Mouse (Mus musculus): ENCODE measurements around the gene 1600014C23Rik. TPM values are rescaled to one million over a fixed set of nuclear protein-coding genes. Genes with fewer than 3 reads are reported as not detected.
A peak's percentile ranks its signal among the peaks of the same experiment; 100 is the strongest.

The 1600014C23Rik gene
- total RNA-seq, 2 experiments from 2014 or later = not detected

- ATAC-seq (replicated peaks; ENCODE audit: low FRiP score, poor library complexity, severe bottlenecking) = no peak
Observed at GRCm38 (mm10) chr17:45696981-45697380, 36.7 kb downstream of the 1600014C23Rik start.

GRCm38 (mm10) chr17:45695227-45696120 is 38.2 kb downstream of the 1600014C23Rik start:
- peak; percentile 60; the same call in 1 of the 2 replicates for ATAC-seq (replicated peaks; ENCODE audit: low FRiP score, poor library complexity, severe bottlenecking)

DNA sequence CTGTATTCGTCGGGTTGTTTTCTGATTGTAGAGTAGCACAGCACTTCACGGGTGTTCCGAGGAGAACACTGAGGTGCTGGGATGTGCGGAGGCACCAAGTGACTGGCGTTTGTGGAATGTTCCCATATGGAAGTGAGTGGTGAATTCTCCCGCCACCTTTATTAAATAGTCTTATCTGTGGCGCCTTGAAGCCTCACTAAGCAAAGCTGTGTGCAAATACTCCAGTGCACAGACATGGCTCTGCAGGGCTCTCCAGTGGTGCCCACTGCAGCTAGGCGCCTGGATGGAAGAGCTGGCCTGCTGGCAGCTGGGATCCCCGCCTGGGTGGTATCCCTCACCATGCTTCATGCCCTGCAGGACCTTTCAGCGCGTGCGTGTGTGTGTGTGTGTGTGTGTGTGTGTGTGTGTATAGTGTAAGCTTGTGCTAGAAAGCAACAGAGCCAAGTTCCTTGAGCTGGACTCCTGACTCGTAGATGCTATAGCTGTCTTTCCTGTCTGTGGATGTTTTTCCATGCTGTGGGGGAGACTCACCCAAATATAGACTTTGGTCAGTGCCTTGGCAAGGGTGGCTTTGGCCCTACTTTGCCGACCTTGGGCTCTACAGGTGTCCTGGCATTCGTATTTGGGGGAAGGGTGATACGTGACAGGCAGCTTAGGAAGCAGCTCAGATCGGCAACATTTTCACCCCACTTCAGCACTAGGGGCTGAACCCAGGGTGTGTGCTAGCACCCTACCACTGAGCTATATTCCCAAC is 39.7 kb downstream of the 1600014C23Rik start:
- ATAC-seq (replicated peaks; ENCODE audit: low FRiP score, poor library complexity, severe bottlenecking) = no peak

DNA sequence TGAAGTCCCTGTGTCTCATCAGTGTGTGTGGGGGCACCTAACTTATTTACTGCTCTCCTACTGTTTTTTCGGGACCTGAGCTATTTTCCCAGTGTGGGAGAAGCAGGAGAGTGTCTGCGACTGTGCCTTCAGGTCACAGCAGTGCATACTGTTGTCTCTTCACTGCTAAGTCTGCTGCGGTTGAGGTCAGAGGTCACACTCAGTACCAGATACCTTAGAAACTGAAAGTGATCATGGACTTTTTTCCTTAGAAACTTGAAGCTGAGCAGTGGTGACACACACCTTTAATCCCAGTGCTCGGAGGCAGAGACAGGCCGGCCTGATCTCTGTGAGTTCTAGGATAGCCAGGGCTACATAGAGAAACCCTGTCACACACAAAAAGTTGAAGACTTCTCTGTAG is 41.5 kb downstream of the 1600014C23Rik start:
- no peak for ATAC-seq (replicated peaks; ENCODE audit: low FRiP score, poor library complexity, severe bottlenecking)

- ATAC-seq (replicated peaks; ENCODE audit: low FRiP score, poor library complexity, severe bottlenecking) = no peak
Observed at GRCm38 (mm10) chr17:45690044-45690443, 43.6 kb downstream of the 1600014C23Rik start.

DNA sequence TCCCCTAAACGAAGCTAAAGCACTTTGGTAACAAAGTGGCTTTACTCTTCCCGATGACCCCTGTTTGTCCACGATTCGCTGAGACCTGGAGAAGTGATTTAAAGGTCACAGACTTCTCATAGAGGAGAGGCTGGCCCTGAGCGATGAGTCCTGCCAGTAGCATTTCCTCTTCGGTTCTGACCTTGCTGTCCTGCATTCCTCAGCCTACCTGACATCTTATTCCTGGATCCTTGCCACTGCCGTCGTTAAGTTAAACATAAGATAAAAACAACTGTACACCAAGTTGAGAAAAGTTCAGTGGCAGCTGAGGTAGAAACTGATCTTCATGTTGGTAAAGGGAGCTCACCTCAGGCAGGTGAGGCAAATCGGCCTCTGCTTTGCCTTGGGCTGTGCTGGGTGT is 44.5 kb downstream of the 1600014C23Rik start:
- no peak for ATAC-seq (replicated peaks; ENCODE audit: low FRiP score, poor library complexity, severe bottlenecking)

GRCm38 (mm10) chr17:45686716-45687115 is 46.9 kb downstream of the 1600014C23Rik start, which contains the start of gene Tmem63b:
Tmem63b (minus strand) TSS chr17:45686905.
- peak; percentile 54 for ATAC-seq (replicated peaks; ENCODE audit: low FRiP score, poor library complexity, severe bottlenecking)

GRCm38 (mm10) chr17:45686093-45686619 is 47.5 kb downstream of the 1600014C23Rik start, which contains the start of gene Mrpl14:
Mrpl14 (plus strand) TSS chr17:45686322.
- peak; percentile 84 for ATAC-seq (replicated peaks; ENCODE audit: low FRiP score, poor library complexity, severe bottlenecking)

DNA sequence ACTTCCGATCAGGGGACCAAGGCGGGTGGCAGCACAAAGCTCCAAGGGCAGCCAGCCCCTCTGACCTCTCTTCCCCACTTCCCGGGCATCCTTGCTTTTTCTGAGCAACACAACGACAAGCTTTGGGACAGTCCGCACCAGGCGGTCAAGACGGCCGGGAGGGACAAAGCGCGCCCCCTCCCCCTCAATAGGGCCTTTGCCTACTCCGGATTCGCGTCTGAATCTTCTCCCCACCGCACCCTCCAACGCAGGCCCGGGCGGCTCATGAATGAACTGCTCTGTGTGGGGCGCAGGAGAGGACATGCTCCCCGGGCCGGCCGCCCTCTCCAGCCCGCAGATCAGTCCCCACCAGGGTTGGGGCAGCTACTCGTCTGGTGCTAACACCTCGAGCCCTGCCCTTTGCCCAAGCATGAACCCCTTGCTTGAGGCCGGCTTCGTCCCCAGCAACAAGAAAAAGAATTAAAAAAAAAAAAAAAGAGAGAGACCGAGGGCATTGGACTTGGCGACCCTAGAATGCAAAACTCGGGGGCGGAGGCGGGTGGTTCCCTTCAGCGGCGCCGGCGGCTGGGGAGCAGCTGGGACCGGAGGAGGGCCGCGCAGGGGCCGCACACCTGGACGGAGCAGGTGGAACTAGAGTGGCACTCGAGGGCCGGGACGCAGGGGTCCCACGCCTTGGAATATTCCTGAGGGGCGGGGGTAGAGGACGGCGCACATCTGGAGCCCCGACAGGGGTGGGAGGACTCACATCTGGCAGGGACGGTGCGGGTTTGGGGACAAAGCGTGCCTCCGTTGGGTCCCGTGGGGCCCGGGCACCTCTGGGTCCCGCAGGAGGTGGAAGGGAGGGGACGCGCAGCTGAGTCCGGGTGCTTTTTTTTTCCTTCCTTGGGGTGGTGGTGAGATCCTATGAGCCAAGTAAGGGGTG is 48.2 kb downstream of the 1600014C23Rik start:
- peak; percentile 26; the same call in 1 of the 2 replicates for ATAC-seq (replicated peaks; ENCODE audit: low FRiP score, poor library complexity, severe bottlenecking)

GRCm38 (mm10) chr17:45684667-45685131 is 48.9 kb downstream of the 1600014C23Rik start:
- ATAC-seq (replicated peaks; ENCODE audit: low FRiP score, poor library complexity, severe bottlenecking) = no peak

Other genes starting within 250 kb of the 1600014C23Rik start
- gene Aars2, start 227.0 kb downstream of the 1600014C23Rik start, total RNA-seq (2015; ENCODE audit: low replicate concordance) = 2.7 TPM in 1 of 2 replicates, not detected in the other
- gene Aars2, start 227.0 kb downstream of the 1600014C23Rik start, total RNA-seq (2017; ENCODE audit: low replicate concordance) = 1.5 and 3.7 TPM in 2 replicates
- not detected in 2 replicates for gene Tcte1, start 210.4 kb downstream of the 1600014C23Rik start, total RNA-seq (2015; ENCODE audit: low replicate concordance)
- gene Tcte1, start 210.4 kb downstream of the 1600014C23Rik start, total RNA-seq (2017; ENCODE audit: low replicate concordance) = not detected in 2 replicates
- gene Tmem151b, start 184.2 kb downstream of the 1600014C23Rik start, total RNA-seq (2015; ENCODE audit: low replicate concordance) = not detected in 2 replicates
- gene Tmem151b, start 184.2 kb downstream of the 1600014C23Rik start, total RNA-seq (2017; ENCODE audit: low replicate concordance) = not detected in 2 replicates
- 1.5 and 1.7 TPM in 2 replicates for gene Nfkbie, start 178.1 kb downstream of the 1600014C23Rik start, total RNA-seq (2015; ENCODE audit: low replicate concordance)
- 1.1 and 1.5 TPM in 2 replicates for gene Nfkbie, start 178.1 kb downstream of the 1600014C23Rik start, total RNA-seq (2017; ENCODE audit: low replicate concordance)
- gene Slc35b2, start 170.0 kb downstream of the 1600014C23Rik start, total RNA-seq (2015; ENCODE audit: low replicate concordance) = 16.5 and 25.2 TPM in 2 replicates
- 2.2 and 21.7 TPM in 2 replicates for gene Slc35b2, start 170.0 kb downstream of the 1600014C23Rik start, total RNA-seq (2017; ENCODE audit: low replicate concordance)
- gene Hsp90ab1, start 160.6 kb downstream of the 1600014C23Rik start, total RNA-seq (2015; ENCODE audit: low replicate concordance) = 192 and 222 TPM in 2 replicates
- 246 and 293 TPM in 2 replicates for gene Hsp90ab1, start 160.6 kb downstream of the 1600014C23Rik start, total RNA-seq (2017; ENCODE audit: low replicate concordance)
- 15.9 and 34.5 TPM in 2 replicates for gene Slc29a1, start 134.2 kb downstream of the 1600014C23Rik start, total RNA-seq (2015; ENCODE audit: low replicate concordance)
- 32.9 and 46.5 TPM in 2 replicates for gene Slc29a1, start 134.2 kb downstream of the 1600014C23Rik start, total RNA-seq (2017; ENCODE audit: low replicate concordance)
- not detected in 2 replicates for gene Mymx, start 131.7 kb downstream of the 1600014C23Rik start, total RNA-seq (2015; ENCODE audit: low replicate concordance)
- not detected in 2 replicates for gene Mymx, start 131.7 kb downstream of the 1600014C23Rik start, total RNA-seq (2017; ENCODE audit: low replicate concordance)
- 0.96 and 1.0 TPM in 2 replicates for gene Capn11, start 74.5 kb downstream of the 1600014C23Rik start, total RNA-seq (2015; ENCODE audit: low replicate concordance)
- 0.94 and 0.98 TPM in 2 replicates for gene Capn11, start 74.5 kb downstream of the 1600014C23Rik start, total RNA-seq (2017; ENCODE audit: low replicate concordance)
- gene Mrpl14, start 47.5 kb downstream of the 1600014C23Rik start, total RNA-seq (2015; ENCODE audit: low replicate concordance) = 7.3 and 12.5 TPM in 2 replicates
- 3.4 and 12.0 TPM in 2 replicates for gene Mrpl14, start 47.5 kb downstream of the 1600014C23Rik start, total RNA-seq (2017; ENCODE audit: low replicate concordance)
- gene Tmem63b, start 46.9 kb downstream of the 1600014C23Rik start, total RNA-seq (2015; ENCODE audit: low replicate concordance) = 2.5 and 5.2 TPM in 2 replicates
- gene Tmem63b, start 46.9 kb downstream of the 1600014C23Rik start, total RNA-seq (2017; ENCODE audit: low replicate concordance) = 0.43 and 3.9 TPM in 2 replicates

Data from erythroblast, adult 5-6 weeks (primary cell).